Mouse (Mus musculus) gastrocnemius, postnatal 36 days (tissue): Measurements from ENCODE around the gene Spsb4. TPM values are rescaled to one million over a fixed set of nuclear protein-coding genes. Genes with fewer than 3 reads are reported as not detected.

ENCODE experiments used
- DNase-seq, 2 experiments: peaks; one replicate each; pipeline ENCODE4 v3.0.0; 2022
- intact Hi-C: fragments of 180-260 bp; cut with DNase I; formaldehyde crosslinking; loops from one replicate; pipeline ENCODE4 v1.15.1; 2025
- total RNA-seq, 2 experiments: library from RNA; stranded (reverse); gene quantifications; 2 replicates each; pipeline ENCODE4 v1.2.3; 2021

Gene Spsb4
- total RNA-seq, 2 experiments from 2014 or later, result 1.4 to 4.1 TPM

DNA sequence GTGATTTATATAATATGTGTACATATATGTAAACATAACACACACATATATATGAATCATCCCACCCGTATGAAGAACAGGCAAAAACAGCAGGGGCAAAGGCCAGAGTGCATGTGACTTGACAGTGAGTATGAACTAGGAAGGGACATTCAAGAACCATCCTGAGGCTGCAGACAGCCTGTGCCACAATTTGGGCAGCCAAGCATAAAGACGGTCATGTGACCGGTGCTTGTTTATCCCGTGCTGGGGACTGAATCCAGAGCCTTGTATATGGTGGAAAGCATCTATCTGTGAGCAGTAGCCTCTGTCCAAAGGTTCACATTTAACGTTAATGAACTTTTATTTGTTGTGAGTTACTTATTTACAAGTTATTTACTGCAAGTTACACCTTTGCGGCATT lies 103.8 kb downstream of the Spsb4 start:
- intact Hi-C loops, result loop anchor here (5.0 kb wide), 1 partner anchor 247 kb away; no protein-coding TSS in a partner anchor
- no peak for DNase-seq

DNA sequence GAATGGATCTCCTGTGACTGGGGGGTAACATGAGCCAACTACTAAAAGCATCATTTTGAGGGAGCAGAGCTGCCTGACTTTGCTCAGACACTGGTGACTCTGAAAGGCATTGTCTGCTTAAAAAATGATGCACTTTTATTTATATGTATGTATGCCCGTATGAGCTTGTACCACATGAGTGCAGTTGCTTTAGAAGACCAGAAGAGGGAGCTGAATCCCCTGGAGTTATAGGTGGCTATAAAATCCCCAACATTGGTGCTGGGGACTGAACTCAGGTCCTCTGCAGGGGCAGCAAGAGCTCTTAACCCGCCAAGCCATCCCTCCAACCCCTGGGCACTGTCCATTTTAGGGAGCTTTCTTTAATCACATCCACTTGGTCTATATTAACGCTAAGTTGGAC lies 104.6 kb downstream of the Spsb4 start:
- intact Hi-C loops, result no loop called here
- no peak for DNase-seq

DNA sequence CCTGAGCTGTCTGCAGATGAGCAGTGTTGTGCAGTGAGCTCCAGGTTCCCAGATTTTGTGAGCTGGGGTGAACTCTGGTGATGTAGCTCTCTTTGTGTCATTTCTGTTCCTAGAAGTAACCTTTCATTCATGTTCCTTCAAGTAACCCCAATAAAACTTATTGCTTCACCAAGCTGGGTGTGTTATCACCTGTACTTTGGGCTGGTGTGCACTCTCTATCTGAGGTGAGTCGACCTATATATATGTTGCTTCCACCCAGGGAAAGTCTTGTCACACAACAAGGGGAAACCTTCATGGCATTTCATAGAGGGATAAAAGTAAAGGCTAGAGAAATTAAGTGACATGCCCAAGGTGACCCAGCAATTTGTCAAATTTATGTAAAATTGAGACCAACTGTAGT lies 109.1 kb downstream of the Spsb4 start:
- no peak for DNase-seq
- intact Hi-C loops, result no loop called here

DNA sequence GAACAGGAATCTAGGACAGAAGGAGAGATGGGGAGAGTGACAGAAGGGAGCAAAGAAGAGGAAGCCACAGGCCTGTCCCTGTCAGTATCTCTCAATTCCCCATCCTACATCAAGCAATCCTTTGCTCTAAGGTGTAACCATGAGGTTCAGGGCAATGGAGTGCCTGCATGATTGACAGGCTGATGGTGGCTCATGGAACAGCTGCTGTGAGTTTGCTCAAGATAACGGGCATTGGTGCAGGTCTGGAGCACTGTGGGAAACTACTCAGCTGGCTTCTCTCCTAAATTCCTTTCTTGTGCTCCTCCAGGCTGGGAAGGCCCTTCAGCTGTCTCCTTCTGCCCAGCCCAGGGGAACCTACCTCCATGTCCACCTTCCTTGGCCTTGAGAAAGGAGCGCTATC lies 109.9 kb downstream of the Spsb4 start:
- DNase-seq, result no peak
- intact Hi-C loops, result no loop called here

DNA sequence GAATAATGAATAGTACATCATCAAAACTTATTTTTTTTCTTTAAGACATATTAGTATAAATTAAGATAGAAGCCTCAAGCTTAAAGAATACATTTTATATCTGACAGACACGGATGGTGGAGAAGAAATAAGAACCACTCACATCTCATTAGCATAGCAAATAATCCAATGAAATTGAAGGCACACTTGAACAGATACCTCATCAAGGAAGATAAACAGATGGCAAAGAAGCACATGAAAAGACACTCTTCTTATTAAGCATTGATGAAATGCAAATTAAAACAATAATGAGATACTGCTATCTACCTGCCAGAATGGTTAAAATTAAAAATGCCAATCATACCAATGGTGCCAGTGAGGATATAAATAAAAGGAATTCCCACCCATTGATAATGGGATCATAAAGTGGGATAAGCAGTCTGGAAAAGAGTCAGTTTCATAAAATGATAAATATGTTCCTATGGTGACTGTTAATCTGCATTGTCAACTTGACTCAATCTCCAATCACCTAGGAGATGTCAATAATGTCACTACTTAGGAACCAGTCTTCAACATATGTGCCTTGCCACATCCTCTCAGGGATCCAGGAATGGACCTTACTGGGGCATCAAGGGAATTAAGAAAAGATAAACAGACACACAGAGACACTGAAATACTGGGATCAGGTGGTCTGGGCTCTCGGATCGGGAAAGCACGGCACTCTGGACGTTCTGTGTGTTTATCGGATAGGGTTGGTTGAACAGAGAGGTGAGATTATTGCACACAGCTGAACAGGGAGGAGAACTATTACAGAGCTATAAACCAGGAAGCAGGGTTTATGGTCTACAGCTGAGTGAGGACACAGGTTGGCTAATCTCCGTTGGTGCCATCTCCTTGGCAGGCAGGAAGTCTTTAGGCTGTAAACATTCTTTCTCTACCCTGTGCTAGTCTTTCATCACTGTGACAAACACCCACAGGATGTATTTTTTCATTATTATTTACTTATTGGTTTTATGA lies 114.0 kb downstream of the Spsb4 start:
- intact Hi-C loops, result no loop called here
- DNase-seq, result no peak

DNA sequence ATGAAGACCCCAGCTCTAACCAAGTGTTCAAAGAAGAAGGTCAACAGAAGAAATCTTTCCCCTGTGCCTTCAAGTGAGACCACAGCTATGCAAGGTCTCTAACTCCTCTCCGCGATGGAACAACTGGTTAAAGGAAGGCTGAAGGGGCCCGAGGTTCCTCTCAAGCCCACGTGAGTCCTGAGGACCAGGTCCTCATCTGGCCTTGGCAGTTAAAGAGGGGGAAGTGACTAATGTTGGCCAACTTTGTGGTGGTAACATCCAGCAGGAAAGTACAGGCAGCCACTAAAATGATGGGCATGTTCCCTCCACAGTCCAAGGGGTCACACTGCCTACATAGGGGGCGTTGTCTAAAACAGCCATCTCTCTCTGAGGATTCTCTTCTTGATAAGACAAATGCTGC lies 118.9 kb downstream of the Spsb4 start:
- intact Hi-C loops, result no loop called here
- no peak for DNase-seq

DNA sequence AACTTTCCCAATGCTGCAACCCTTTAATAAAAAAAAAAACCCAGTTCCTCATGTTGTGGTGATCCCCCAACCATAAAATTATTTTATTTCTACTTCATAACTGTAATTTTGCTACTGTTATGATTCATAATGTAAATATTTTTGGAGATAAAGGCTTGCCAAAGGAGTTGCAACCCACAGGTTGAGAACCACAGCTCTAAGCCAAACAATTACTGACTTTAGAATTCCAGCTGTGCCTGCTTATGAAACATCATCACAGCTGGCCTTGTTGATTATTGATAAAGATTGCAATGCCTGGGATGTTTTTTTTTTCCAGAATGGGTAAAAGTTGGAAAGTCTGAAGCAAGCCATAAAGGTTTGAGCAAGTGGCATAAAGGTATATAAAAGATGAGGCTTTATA lies 119.6 kb downstream of the Spsb4 start:
- intact Hi-C loops, result no loop called here

DNA sequence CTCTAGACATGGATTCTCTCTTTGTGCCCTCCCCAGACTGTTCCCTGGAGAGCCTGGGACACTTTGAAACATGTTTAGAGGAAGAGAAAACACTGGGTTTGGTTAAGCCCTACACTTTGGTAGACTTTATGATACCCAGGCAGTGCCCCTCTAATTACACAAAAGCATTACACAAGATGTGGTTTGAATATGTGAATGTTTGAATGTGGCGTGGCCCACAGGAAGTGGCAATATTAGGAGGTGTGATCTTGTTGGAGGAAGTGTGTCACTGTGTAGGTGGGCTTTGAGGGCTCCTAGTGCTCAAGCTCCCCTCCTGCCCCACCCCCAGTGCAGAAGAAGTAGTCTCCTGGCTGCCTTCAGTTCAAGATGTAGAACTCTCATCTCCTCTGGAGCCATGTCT lies 122.0 kb downstream of the Spsb4 start:
- no peak for DNase-seq
- intact Hi-C loops, result no loop called here

More for the DNA sequence above, 119.6 kb downstream of the Spsb4 start:
- DNase-seq, result no peak

DNA sequence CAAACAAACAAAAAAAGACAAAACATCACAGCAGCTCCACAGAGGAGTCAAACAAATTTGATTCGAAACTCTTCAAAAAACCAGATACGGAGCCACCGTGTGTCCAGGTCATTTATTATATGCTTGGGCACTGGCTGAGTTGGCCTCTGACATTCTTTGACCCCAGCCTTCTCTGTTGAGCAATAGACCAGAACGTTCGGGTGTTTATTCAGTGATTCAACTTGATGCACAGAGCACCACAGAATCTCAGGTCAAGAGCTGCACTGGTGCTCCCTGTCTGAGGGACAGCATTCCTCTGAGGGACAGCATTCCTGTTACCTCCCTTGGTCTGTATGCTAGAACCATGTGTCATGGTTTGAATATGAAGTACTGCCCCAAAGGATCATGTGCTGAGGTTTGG lies 125.1 kb downstream of the Spsb4 start:
- DNase-seq, result no peak
- intact Hi-C loops, result no loop called here

Other genes starting within 250 kb of the Spsb4 start
- 1 to 10 TPM; 1.2 to 1.6 TPM for gene Pxylp1, start 126.2 kb downstream of the Spsb4 start, total RNA-seq
- gene Slc25a36, start 92.3 kb upstream of the Spsb4 start, total RNA-seq, result 10 to 100 TPM; 23.9 to 29.7 TPM